Mouse (Mus musculus) heart, postnatal 0 days (tissue): ENCODE results near the gene Rai14. TPM values are rescaled to one million over a fixed set of nuclear protein-coding genes. Genes with fewer than 3 reads are reported as not detected.

ENCODE experiments used
- ATAC-seq: fragments of 200-750 bp; cut with Nextera tagmentation; 2 replicates; pipeline ENCODE4 v1.8.0; 2017; ENCODE audit warnings: low read depth, moderate number of reproducible peaks, moderate library complexity; ENCODE audit not compliant: insufficient read depth
- DNase-seq: peaks from one replicate; pipeline ENCODE4 v3.0.0-alpha.2; 2016; ENCODE audit warnings: low spot score
- H3K27ac ChIP-seq: fragments of 300-500 bp; sonication (generic); 2 replicates; pipeline ENCODE4 v1.5.1; 2014; ENCODE audit warnings: low read depth, mild to moderate bottlenecking
- H3K27me3 ChIP-seq: fragments of 300-500 bp; sonication (generic); 2 replicates; pipeline ENCODE4 v1.6.1; 2014; ENCODE audit warnings: low read length, mixed read lengths; ENCODE audit not compliant: control insufficient read depth, insufficient read depth
- H3K36me3 ChIP-seq: fragments of 300-500 bp; sonication (generic); replicated peaks from 2 replicates; pipeline ENCODE4 v1.6.1; 2014; ENCODE audit warnings: low read length, mixed read lengths; ENCODE audit not compliant: control insufficient read depth, insufficient read depth
- H3K4me1 ChIP-seq: fragments of 300-500 bp; sonication (generic); 2 replicates; pipeline ENCODE4 v1.6.1; 2014; ENCODE audit warnings: antibody characterized with exemption; ENCODE audit not compliant: control insufficient read depth, insufficient read depth
- H3K4me2 ChIP-seq: fragments of 300-500 bp; sonication (generic); 2 replicates; pipeline ENCODE4 v1.6.1; 2014; ENCODE audit warnings: low read depth, mild to moderate bottlenecking, low read length, moderate library complexity
- H3K4me3 ChIP-seq: fragments of 300-500 bp; sonication (generic); 2 replicates; pipeline ENCODE4 v1.5.1; 2014; ENCODE audit warnings: low read depth, low read length
- H3K9ac ChIP-seq: fragments of 300-500 bp; sonication (generic); replicated peaks from 2 replicates; pipeline ENCODE4 v1.6.1; 2014; ENCODE audit warnings: low read depth, low read length, mixed read lengths
- H3K9me3 ChIP-seq: fragments of 300-500 bp; sonication (generic); replicated peaks from 2 replicates; pipeline ENCODE4 v1.6.1; 2016; ENCODE audit warnings: low read length; ENCODE audit not compliant: control insufficient read depth
- CTCF ChIP-seq: IDR thresholded peaks from 2 replicates; pipeline ENCODE4 v1.5.1; 2016; ENCODE audit warnings: antibody characterized with exemption, control low read depth, low read depth
- EP300 ChIP-seq: IDR thresholded peaks from 2 replicates; pipeline ENCODE4 v1.6.1; 2016; ENCODE audit warnings: antibody characterized with exemption, low read depth
- WGBS: fragments of 180-500 bp; shearing (Covaris S2); extraction: QIAGEN DNeasy Blood & Tissue Kit; methylation state at CpG from one replicate; pipeline ENCODE4 v1.1.7; 2014; 5-methylcytosine and 5-hydroxymethylcytosine counted together
- polyA plus RNA-seq: library from polyadenylated mRNA; unstranded; fragments of >200 nt; fragmentation: Nextera tagmentation; extraction: Ambion mirVana; gene quantifications from 2 replicates; pipeline ENCODE4 v1.2.1, GENCODE M21; 2015
- total RNA-seq: library from RNA; depleted of rRNA; stranded (reverse); fragments of >200 nt; gene quantifications from 2 replicates; pipeline ENCODE4 v1.2.3, GENCODE M21; 2014; ENCODE audit warnings: low replicate concordance

Gene Rai14
- total and polyA plus RNA-seq, 2 experiments from 2014 or later: 4.1 to 8.9 TPM

DNA sequence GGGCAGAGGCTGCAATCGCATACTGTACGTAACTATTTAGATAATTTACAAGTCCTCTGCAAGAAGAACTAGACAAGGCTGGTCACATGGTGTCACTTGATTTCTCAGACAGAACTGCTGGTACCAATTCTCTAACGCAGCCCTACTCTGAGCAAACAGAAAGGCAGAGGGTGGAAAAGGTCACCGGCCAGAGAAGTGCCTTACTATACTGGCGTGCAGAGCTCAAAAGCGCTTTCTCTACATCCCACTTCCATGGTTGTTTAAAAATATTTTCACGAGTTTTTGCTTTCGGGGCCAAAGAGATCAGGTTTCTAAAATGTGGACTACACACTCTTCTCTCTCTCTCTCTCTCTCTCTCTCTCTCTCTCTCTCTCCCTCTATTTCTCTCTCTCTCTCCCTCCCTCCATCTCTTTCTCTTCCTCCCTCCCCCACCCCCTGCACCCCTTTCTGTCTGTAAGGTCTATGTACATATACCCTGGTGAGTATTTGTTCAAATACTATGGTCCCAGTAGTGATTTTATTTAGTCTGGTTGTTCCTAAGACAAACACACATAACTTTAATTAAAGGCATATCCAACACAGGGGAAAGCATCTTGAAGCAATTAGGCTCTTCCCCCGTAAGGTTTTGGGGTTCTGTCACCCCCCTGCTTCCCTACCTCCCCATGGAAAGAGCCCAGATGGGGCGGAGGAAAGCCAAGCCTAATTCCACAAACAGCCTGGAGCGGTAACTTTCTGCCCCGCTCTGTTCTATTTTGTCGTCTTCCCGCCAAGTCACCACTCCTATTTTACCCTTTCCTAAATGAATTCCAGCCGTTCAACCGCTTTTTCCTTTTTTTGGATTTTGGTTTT, 86.1 kb downstream of the Rai14 start:
- Histone ChIP-seq H3K4me2 (no peak overlapping the region), H3K9ac (no peak overlapping the region), H3K27ac (no peak overlapping the region), H3K27me3 (no peaks in the 10 kb centered on the region), H3K36me3 (no peaks in the 10 kb centered on the region), H3K4me1 (no peaks in the 10 kb centered on the region), H3K9me3 (no peaks in the 10 kb centered on the region), H3K4me3 (no peak overlapping the region)
- DNase-seq (no peak), ATAC-seq (no peak)
- TF ChIP-seq CTCF: no peak
- no peak for TF ChIP-seq EP300
- 75% methylated on average over 16 of the region's 16 CpGs for WGBS

DNA sequence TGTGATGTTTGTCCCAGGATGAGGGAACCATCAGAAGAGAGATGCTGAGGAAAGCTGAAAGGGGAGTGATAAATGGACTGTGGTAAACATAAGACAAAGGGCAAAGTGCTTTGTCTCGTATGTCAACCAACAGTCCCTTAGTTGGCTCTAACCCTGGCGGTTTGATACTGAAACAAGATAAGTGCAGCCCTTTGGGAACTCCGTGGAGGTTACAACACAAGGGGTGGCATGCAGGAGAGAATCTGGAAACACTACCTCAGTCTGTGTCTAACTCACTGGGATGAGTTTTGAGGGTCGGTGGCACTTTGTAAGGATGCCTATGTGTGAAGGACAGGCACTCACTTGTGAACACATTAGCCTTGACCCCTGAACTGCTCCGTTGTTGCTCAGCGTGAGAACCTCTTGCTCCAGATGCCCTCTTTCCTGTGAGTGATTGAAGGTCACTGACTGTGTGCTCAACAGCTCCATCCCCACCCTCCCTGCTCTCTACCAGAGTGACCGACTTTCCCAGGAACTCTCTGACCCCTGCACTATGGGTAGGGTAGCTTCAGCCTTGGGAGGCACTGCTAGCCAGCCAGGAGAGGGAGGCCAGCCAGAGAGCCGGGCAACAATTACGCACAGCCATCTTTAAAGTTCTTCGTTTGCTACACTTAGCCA, 90.7 kb downstream of the Rai14 start:
- H3K9ac ChIP-seq: no peak overlapping the region
- no peak for TF ChIP-seq EP300
- TF ChIP-seq CTCF: no peak
- H3K4me1 ChIP-seq: no peaks in the 10 kb centered on the region
- peaks cover 2% of the 10 kb centered on the region; the same call in 1 of the 2 replicates for H3K9me3 ChIP-seq
- H3K27me3 ChIP-seq: no peaks in the 10 kb centered on the region
- H3K36me3 ChIP-seq: no peaks in the 10 kb centered on the region
- DNase-seq (no peak), ATAC-seq (no peak)
- no peak overlapping the region for H3K4me2 ChIP-seq
- H3K27ac ChIP-seq: no peak overlapping the region
- H3K4me3 ChIP-seq: no peak overlapping the region
- WGBS: 40% methylated on average over 10 of the region's 10 CpGs

- ATAC-seq (no peak), DNase-seq (no peak)
- Histone ChIP-seq H3K27ac (no peak overlapping the region), H3K4me3 (no peak overlapping the region), H3K27me3 (no peaks in the 10 kb centered on the region), H3K9ac (no peak overlapping the region), H3K4me2 (no peak overlapping the region), H3K4me1 (no peaks in the 10 kb centered on the region), H3K36me3 (no peaks in the 10 kb centered on the region), H3K9me3 (peaks cover 8% of the 10 kb centered on the region; the same call in 1 of the 2 replicates)
- TF ChIP-seq CTCF: no peak
- no peak for TF ChIP-seq EP300
- WGBS: 85% methylated on average over 8 of the region's 8 CpGs
Observed at GRCm38 (mm10) chr15:10621194-10621593, 93.2 kb downstream of the Rai14 start.

GRCm38 (mm10) chr15:10619678-10620077, 94.7 kb downstream of the Rai14 start:
- ATAC-seq: no peak
- 97% methylated on average over 3 of the region's 3 CpGs for WGBS
- Histone ChIP-seq H3K36me3 (no peaks in the 10 kb centered on the region), H3K4me3 (no peak overlapping the region), H3K9me3 (peaks cover 8% of the 10 kb centered on the region; the same call in 1 of the 2 replicates), H3K27ac (no peak overlapping the region), H3K9ac (no peak overlapping the region), H3K27me3 (no peaks in the 10 kb centered on the region), H3K4me1 (no peaks in the 10 kb centered on the region), H3K4me2 (no peak overlapping the region)
- TF ChIP-seq CTCF: no peak
- no peak for TF ChIP-seq EP300
- DNase-seq: no peak

- H3K36me3 ChIP-seq: no peaks in the 10 kb centered on the region
- ATAC-seq (no peak), DNase-seq (no peak)
- H3K27ac ChIP-seq: no peak overlapping the region
- no peak overlapping the region for H3K4me2 ChIP-seq
- no peak overlapping the region for H3K4me3 ChIP-seq
- no peak overlapping the region for H3K9ac ChIP-seq
- H3K27me3 ChIP-seq: no peaks in the 10 kb centered on the region
- no peak for TF ChIP-seq CTCF
- no peak for TF ChIP-seq EP300
- no peaks in the 10 kb centered on the region for H3K4me1 ChIP-seq
- WGBS: 87% methylated on average over 2 of the region's 2 CpGs
- H3K9me3 ChIP-seq: peaks cover 8% of the 10 kb centered on the region; the same call in 1 of the 2 replicates
Observed at GRCm38 (mm10) chr15:10618276-10618675, 96.1 kb downstream of the Rai14 start.
